Mouse (Mus musculus): Measurements from ENCODE around the gene Gpr155. TPM values are rescaled to one million over a fixed set of nuclear protein-coding genes. Genes with fewer than 3 reads are reported as not detected.

The Gpr155 gene
- polyA plus RNA-seq (2015; fragmentation: Nextera tagmentation; extraction: Ambion mirVana) = 8.0 and 8.3 TPM in 2 replicates

GRCm38 (mm10) chr2:73386356-73387046 lies at the start of gene Gpr155:
Gene Gpr155, minus strand, starts transcription at chr2:73386572.

GRCm38 (mm10) chr2:73312152-73313116 lies 73.9 kb downstream of the Gpr155 start, which contains the start of the genes Scrn3 and Cir1:
Gene Scrn3, plus strand, starts transcription at chr2:73312601.
Gene Cir1, minus strand, starts transcription at chr2:73312701.

Other genes with a start within 250 kb of the Gpr155 start
- 81.6 and 85.6 TPM in 2 replicates for gene Ola1, start 167.6 kb downstream of the Gpr155 start, polyA plus RNA-seq (2015; fragmentation: Nextera tagmentation; extraction: Ambion mirVana)
- gene Sp9, start 114.6 kb downstream of the Gpr155 start, polyA plus RNA-seq (2015; fragmentation: Nextera tagmentation; extraction: Ambion mirVana) = 0.03 TPM in 1 of 2 replicates, not detected in the other
- 12.9 and 15.0 TPM in 2 replicates for gene Scrn3, start 74.0 kb downstream of the Gpr155 start, polyA plus RNA-seq (2015; fragmentation: Nextera tagmentation; extraction: Ambion mirVana)
- gene Cir1, start 73.9 kb downstream of the Gpr155 start, polyA plus RNA-seq (2015; fragmentation: Nextera tagmentation; extraction: Ambion mirVana) = 21.1 and 24.6 TPM in 2 replicates
- 7.4 and 8.2 TPM in 2 replicates for gene Wipf1, start 143.2 kb upstream of the Gpr155 start, polyA plus RNA-seq (2015; fragmentation: Nextera tagmentation; extraction: Ambion mirVana)
- gene Chrna1, start 193.8 kb upstream of the Gpr155 start, polyA plus RNA-seq (2015; fragmentation: Nextera tagmentation; extraction: Ambion mirVana) = 57.6 and 70.5 TPM in 2 replicates

Data from skeletal muscle tissue, postnatal 0 days (tissue).